Mouse (Mus musculus) midbrain, embryonic 16.5 days (tissue): ENCODE measurements around the gene Grcc10. TPM values are rescaled to one million over a fixed set of nuclear protein-coding genes. Genes with fewer than 3 reads are reported as not detected.

ENCODE experiments used
- microRNA counts: library from miRNA; unstranded; fragments of <30 nt; microRNA quantifications from one replicate; lab custom pipeline; 2016
- microRNA-seq: library from miRNA; unstranded; fragments of <30 nt; microRNA quantifications from one replicate; pipeline ENCODE4, GENCODE M21; 2017
- polyA plus RNA-seq: library from polyadenylated mRNA; unstranded; fragments of >200 nt; fragmentation: Nextera tagmentation; extraction: Ambion mirVana; gene quantifications from 2 replicates; pipeline ENCODE4 v1.2.1, GENCODE M21; 2015

Gene Grcc10
- polyA plus RNA-seq, 1 experiment from 2014 or later = 665 TPM

MicroRNAs within 50 kb of the gene (microRNA counts, 519-probe panel; counts per million panel counts)
- microRNA mmu-miR-141 (lab: Ali Mortazavi, UCI) (1,550 counts per million, percentile 29 among the panel's probes with 10 or more counts), microRNA mmu-miR-200c (lab: Ali Mortazavi, UCI) (1,838 counts per million, percentile 39 among the panel's probes with 10 or more counts)

Small RNA genes lying within 50 kb of the gene (microRNA-seq; reads per million reads assigned to microRNA genes)
- gene Mir141 = 18.8 reads per million, percentile 36 among the genes with 10 or more reads in this experiment
- gene Mir200c = 94.8 reads per million, percentile 53 among the genes with 10 or more reads in this experiment

Other genes starting within 250 kb of the Grcc10 start
- 0.29 and 0.36 TPM in 2 replicates for gene C1rl, start 248.3 kb downstream of the Grcc10 start, polyA plus RNA-seq
- 0.31 and 0.36 TPM in 2 replicates for gene C1ra, start 229.0 kb downstream of the Grcc10 start, polyA plus RNA-seq
- 0.73 and 0.89 TPM in 2 replicates for gene C1s1, start 199.0 kb downstream of the Grcc10 start, polyA plus RNA-seq
- gene C1rb, start 171.1 kb downstream of the Grcc10 start, polyA plus RNA-seq = not detected in 2 replicates
- gene C1s2, start 105.3 kb downstream of the Grcc10 start, polyA plus RNA-seq = 0.21 and 0.26 TPM in 2 replicates
- gene Lpcat3, start 78.3 kb downstream of the Grcc10 start, polyA plus RNA-seq = 40.5 and 43.8 TPM in 2 replicates
- gene Emg1, start 29.2 kb downstream of the Grcc10 start, polyA plus RNA-seq = 95.3 and 101 TPM in 2 replicates
- 240 and 245 TPM in 2 replicates for gene Phb2, start 29.0 kb downstream of the Grcc10 start, polyA plus RNA-seq
- gene Ptpn6, start 2.7 kb downstream of the Grcc10 start, polyA plus RNA-seq = 2.4 and 4.0 TPM in 2 replicates
- gene Gm45234, start 14.6 kb upstream of the Grcc10 start, polyA plus RNA-seq = not detected in 2 replicates
- 28.9 and 29.3 TPM in 2 replicates for gene Atn1, start 15.2 kb upstream of the Grcc10 start, polyA plus RNA-seq
- gene Eno2, start 28.3 kb upstream of the Grcc10 start, polyA plus RNA-seq = 94.4 and 138 TPM in 2 replicates
- gene Lrrc23, start 38.4 kb upstream of the Grcc10 start, polyA plus RNA-seq = 5.7 and 6.3 TPM in 2 replicates
- gene Spsb2, start 67.3 kb upstream of the Grcc10 start, polyA plus RNA-seq = 9.6 and 10.1 TPM in 2 replicates
- 415 and 461 TPM in 2 replicates for gene Tpi1, start 72.9 kb upstream of the Grcc10 start, polyA plus RNA-seq
- 220 and 223 TPM in 2 replicates for gene Usp5, start 88.1 kb upstream of the Grcc10 start, polyA plus RNA-seq
- gene Cdca3, start 88.2 kb upstream of the Grcc10 start, polyA plus RNA-seq = 18.2 and 19.5 TPM in 2 replicates
- 2.3 and 2.4 TPM in 2 replicates for gene Gnb3, start 98.9 kb upstream of the Grcc10 start, polyA plus RNA-seq
- gene P3h3, start 116.4 kb upstream of the Grcc10 start, polyA plus RNA-seq = 13.4 and 15.4 TPM in 2 replicates
- gene Gpr162, start 122.6 kb upstream of the Grcc10 start, polyA plus RNA-seq = 36.6 and 40.0 TPM in 2 replicates
- 0.11 TPM in 1 of 2 replicates, not detected in the other for gene Cd4, start 146.8 kb upstream of the Grcc10 start, polyA plus RNA-seq
- gene Lag3, start 170.3 kb upstream of the Grcc10 start, polyA plus RNA-seq = 2.5 and 3.9 TPM in 2 replicates
- 700 and 743 TPM in 2 replicates for gene Ptms, start 178.7 kb upstream of the Grcc10 start, polyA plus RNA-seq
- gene Mlf2, start 190.0 kb upstream of the Grcc10 start, polyA plus RNA-seq = 543 and 556 TPM in 2 replicates
- 87.6 and 94.0 TPM in 2 replicates for gene Cops7a, start 224.2 kb upstream of the Grcc10 start, polyA plus RNA-seq